Mouse (Mus musculus) kidney, adult 2 months (tissue): ENCODE data around the gene Slc39a1.

ENCODE experiments used
- CTCF ChIP-seq: fragments of 200-500 bp; conservative IDR thresholded peaks from 2 replicates; pipeline ENCODE4 v1.5.1; 2011; ENCODE audit warnings: low read depth, mild to moderate bottlenecking, control low read depth, low read length, moderate library complexity, mixed read lengths; ENCODE audit not compliant: insufficient read depth, insufficient read length
- POLR2A ChIP-seq: fragments of 200-500 bp; IDR thresholded peaks from one replicate; pipeline ENCODE4 v1.6.1; 2011; ENCODE audit warnings: low read depth, low read length, control low read depth

DNA sequence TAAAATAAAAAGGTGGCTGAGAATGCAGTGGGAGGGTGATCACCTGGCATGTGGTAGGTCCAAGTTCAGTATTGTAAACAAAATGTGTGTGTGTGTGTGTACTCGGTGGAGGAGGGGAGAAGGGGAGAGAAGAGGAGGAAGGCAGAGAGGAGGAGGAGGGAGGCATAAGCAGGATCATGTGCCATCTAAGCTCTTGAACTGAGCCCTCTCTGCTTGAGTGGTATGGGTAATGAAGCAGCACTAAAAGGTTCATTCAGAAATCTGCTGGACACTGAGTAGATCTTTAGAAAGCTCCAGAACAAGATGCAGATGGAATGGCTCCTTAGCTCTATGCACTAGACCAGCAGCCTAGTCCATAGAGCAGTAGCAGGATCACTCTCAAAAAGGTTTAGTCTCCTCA, 45.1 kb upstream of the Slc39a1 start:
- TF ChIP-seq CTCF, result no peak
- no peak for TF ChIP-seq POLR2A
